Mouse (Mus musculus): ENCODE measurements around the gene Mff. TPM values are rescaled to one million over a fixed set of nuclear protein-coding genes. Genes with fewer than 3 reads are reported as not detected.

The Mff gene
- total and polyA plus RNA-seq, 3 experiments, result 74.6 to 168 (median 161) TPM

DNA sequence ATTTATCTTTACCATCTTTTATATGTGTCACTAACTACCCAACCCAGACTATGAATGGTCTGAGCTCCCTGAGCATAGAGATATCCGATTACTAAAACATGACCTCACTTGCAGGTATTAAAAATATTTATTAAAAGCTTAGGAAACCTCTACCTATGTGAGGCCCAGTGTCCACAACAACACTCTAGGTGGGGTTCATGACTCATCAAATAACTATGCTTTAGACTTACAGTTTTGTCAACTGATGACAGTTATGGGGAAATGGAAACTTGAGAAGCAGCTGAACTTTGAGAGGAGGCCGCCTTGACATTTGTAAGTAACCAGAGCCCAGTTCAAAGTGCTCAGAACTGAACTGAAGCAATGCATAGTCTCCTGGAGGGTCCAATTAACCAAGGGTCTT is 70.5 kb downstream of the Mff start:
- H3K79me2 ChIP-seq (replicated peaks; ENCODE audit: control insufficient read depth, insufficient read depth, low read length), result no peaks in the 10 kb centered on the region
- TF ChIP-seq CTCF (IDR thresholded peaks at IDR 0.05), result no peak
- TF ChIP-seq POLR2A (IDR thresholded peaks at IDR 0.05; ENCODE audit: insufficient read depth, low read depth, low read length), result no peak
- TF ChIP-seq EP300 (IDR thresholded peaks at IDR 0.05; ENCODE audit: insufficient read depth, low read depth, low read length), result no peak
- 83% methylated on average over 2 of the region's 2 CpGs for WGBS
- H3K36me3 ChIP-seq (ENCODE audit: control insufficient read depth, insufficient read depth, low read length), result no peaks in the 10 kb centered on the region
- no peak for DNase-seq
- no peaks in the 10 kb centered on the region for H3K27me3 ChIP-seq (ENCODE audit: control insufficient read depth, insufficient read depth, low read length)
- intact Hi-C loops (cut with DNase I), result loop anchor here (5.0 kb wide), 1 partner anchor 107 kb away; no protein-coding TSS in a partner anchor
- H3K9ac ChIP-seq (ENCODE audit: low read depth, low read length), result no peak overlapping the region
- no peak overlapping the region for H3K27ac ChIP-seq
- H3K4me3 ChIP-seq, result no peak overlapping the region
- peaks cover 2% of the 10 kb centered on the region; the same call in 1 of the 2 replicates for H3K4me1 ChIP-seq (ENCODE audit: control insufficient read depth, insufficient read depth, low read length)

DNA sequence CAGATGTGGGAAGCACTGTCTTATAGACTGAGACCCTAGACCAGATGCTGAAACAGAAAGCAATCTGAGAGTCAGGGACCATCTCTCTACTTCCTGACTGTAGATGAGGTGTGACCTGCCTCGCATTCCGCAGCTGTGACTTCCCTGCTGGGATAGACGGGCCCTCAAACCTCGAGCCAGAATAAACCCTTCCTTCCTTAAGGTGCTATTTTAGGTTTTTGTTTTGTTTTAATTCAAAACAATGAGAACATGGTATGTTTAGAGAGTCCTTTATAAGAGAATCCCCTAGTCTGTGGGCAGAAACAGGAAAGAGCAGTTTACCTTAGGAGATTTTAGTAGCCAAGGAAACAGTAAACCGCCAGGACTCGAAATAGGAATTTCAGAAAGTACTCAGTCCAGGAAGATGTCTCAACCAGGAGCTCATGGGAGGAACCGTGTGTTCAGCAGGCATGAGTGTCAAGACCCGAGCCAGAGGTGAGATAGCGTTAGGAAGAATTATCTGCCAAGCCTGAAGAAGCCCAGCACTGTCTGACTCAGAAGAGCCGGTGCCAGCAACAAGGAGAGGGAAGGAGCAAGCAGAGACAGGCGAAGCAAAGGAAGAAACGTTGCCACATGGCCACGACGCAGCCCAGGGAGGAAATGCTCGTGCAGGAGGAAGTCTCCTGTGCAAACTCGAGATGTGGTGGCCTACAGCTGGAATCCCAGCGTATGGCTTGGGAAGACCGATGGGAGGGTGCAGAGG is 71.2 kb downstream of the Mff start:
- Histone ChIP-seq H3K9ac (ENCODE audit: low read depth, low read length) (no peak overlapping the region), H3K4me3 (no peak overlapping the region), H3K27ac (no peak overlapping the region), H3K27me3 (ENCODE audit: control insufficient read depth, insufficient read depth, low read length) (no peaks in the 10 kb centered on the region), H3K4me1 (ENCODE audit: control insufficient read depth, insufficient read depth, low read length) (peaks cover 2% of the 10 kb centered on the region; the same call in 1 of the 2 replicates), H3K36me3 (ENCODE audit: control insufficient read depth, insufficient read depth, low read length) (no peaks in the 10 kb centered on the region), H3K79me2 (replicated peaks; ENCODE audit: control insufficient read depth, insufficient read depth, low read length) (no peaks in the 10 kb centered on the region)
- peak in 1 of 2 experiments; percentile 27 for DNase-seq
- TF ChIP-seq EP300 (IDR thresholded peaks at IDR 0.05; ENCODE audit: insufficient read depth, low read depth, low read length), result no peak
- 37% methylated on average over 18 of the region's 18 CpGs for WGBS
- intact Hi-C loops (cut with DNase I), result loop anchor here (5.0 kb wide), 1 partner anchor 106 kb away; no protein-coding TSS in a partner anchor

DNA sequence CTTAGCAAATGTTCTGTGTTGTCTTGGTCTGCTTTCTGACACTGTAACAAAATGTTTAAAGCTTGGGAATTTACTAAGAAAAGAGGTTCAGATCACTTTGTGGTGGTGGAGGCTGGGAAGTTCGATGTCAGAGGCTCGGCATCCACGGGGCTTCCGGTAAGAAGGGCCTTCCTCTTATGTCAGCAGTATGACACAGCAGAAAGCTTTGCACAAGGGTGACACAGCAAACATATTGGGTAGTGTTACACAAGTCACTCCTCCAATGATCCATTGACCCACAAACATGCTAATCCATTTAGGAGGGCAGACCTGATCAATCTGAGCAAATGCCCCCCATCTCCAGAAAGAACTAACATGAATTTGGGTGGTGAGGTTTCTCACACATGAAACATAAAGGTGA is 72.4 kb downstream of the Mff start:
- intact Hi-C loops (cut with DNase I), result loop anchor here (5.0 kb wide), 1 partner anchor 105 kb away; no protein-coding TSS in a partner anchor
- H3K27ac ChIP-seq, result no peak overlapping the region
- no peaks in the 10 kb centered on the region for H3K27me3 ChIP-seq (ENCODE audit: control insufficient read depth, insufficient read depth, low read length)
- no peak overlapping the region for H3K9ac ChIP-seq (ENCODE audit: low read depth, low read length)
- H3K79me2 ChIP-seq (replicated peaks; ENCODE audit: control insufficient read depth, insufficient read depth, low read length), result no peaks in the 10 kb centered on the region
- 91% methylated on average over 4 of the region's 4 CpGs for WGBS
- H3K4me3 ChIP-seq, result no peak overlapping the region
- no peaks in the 10 kb centered on the region for H3K36me3 ChIP-seq (ENCODE audit: control insufficient read depth, insufficient read depth, low read length)
- DNase-seq, result no peak
- H3K4me1 ChIP-seq (ENCODE audit: control insufficient read depth, insufficient read depth, low read length), result peaks cover 2% of the 10 kb centered on the region; the same call in 1 of the 2 replicates
- TF ChIP-seq CTCF (IDR thresholded peaks at IDR 0.05) (no peak), POLR2A (IDR thresholded peaks at IDR 0.05; ENCODE audit: insufficient read depth, low read depth, low read length) (no peak), EP300 (IDR thresholded peaks at IDR 0.05; ENCODE audit: insufficient read depth, low read depth, low read length) (no peak)

DNA sequence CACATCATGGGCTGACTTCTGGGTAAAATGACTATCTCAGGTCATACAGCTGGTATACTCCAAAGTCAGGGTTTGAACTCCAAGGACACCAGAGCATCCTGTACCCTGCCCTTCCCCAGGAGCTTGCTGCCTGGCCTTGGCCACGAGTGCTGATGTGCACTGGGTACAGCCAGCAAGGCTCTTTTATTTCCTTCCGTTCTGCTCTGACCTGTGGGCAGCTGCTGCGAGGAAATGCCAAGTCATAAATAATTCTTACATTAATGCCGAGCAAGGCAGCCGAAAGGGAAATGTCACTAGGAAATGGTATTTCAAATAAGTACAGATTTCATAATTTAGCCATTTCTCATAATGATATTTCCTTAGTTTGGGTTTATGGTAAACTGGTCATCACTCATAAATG is 73.6 kb downstream of the Mff start:
- Histone ChIP-seq H3K79me2 (replicated peaks; ENCODE audit: control insufficient read depth, insufficient read depth, low read length) (no peaks in the 10 kb centered on the region), H3K36me3 (ENCODE audit: control insufficient read depth, insufficient read depth, low read length) (no peaks in the 10 kb centered on the region), H3K9ac (ENCODE audit: low read depth, low read length) (no peak overlapping the region), H3K27me3 (ENCODE audit: control insufficient read depth, insufficient read depth, low read length) (no peaks in the 10 kb centered on the region), H3K4me1 (ENCODE audit: control insufficient read depth, insufficient read depth, low read length) (peaks cover 2% of the 10 kb centered on the region; the same call in 1 of the 2 replicates), H3K4me3 (no peak overlapping the region), H3K27ac (no peak overlapping the region)
- intact Hi-C loops (cut with DNase I), result loop anchor here (5.0 kb wide), 1 partner anchor 104 kb away; no protein-coding TSS in a partner anchor
- TF ChIP-seq CTCF (IDR thresholded peaks at IDR 0.05), result no peak
- no peak for TF ChIP-seq EP300 (IDR thresholded peaks at IDR 0.05; ENCODE audit: insufficient read depth, low read depth, low read length)
- no peak for TF ChIP-seq POLR2A (IDR thresholded peaks at IDR 0.05; ENCODE audit: insufficient read depth, low read depth, low read length)
- WGBS, result 62% methylated on average over 5 of the region's 5 CpGs
- DNase-seq, result peak in 1 of 2 experiments; percentile 24

DNA sequence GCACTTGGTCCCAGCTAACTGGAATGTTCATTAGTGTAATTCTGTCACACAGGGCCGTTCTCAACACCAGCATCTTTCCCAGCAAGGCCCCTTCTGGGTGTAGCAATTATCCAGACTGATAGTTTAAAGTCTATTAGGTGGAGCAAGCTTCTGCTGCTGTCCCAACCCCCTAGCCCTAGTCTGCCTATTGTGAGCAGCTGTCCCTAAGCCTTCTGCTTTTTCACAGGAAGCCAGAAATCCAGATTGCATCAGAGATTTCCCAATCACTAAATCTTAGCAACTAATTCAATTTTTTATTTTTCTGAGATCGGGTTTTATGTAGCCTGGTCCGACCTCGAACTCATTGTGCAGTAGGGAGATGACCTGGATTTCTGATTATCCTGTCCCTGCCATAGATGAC is 74.2 kb downstream of the Mff start:
- Histone ChIP-seq H3K79me2 (replicated peaks; ENCODE audit: control insufficient read depth, insufficient read depth, low read length) (no peaks in the 10 kb centered on the region), H3K36me3 (ENCODE audit: control insufficient read depth, insufficient read depth, low read length) (no peaks in the 10 kb centered on the region), H3K4me1 (ENCODE audit: control insufficient read depth, insufficient read depth, low read length) (peaks cover 2% of the 10 kb centered on the region; the same call in 1 of the 2 replicates), H3K4me3 (no peak overlapping the region), H3K27me3 (ENCODE audit: control insufficient read depth, insufficient read depth, low read length) (no peaks in the 10 kb centered on the region), H3K9ac (ENCODE audit: low read depth, low read length) (no peak overlapping the region), H3K27ac (no peak overlapping the region)
- intact Hi-C loops (cut with DNase I), result loop anchor here (5.0 kb wide), 1 partner anchor 103 kb away; no protein-coding TSS in a partner anchor
- WGBS, result 78% methylated on average over 4 of the region's 4 CpGs
- TF ChIP-seq CTCF (IDR thresholded peaks at IDR 0.05) (no peak), EP300 (IDR thresholded peaks at IDR 0.05; ENCODE audit: insufficient read depth, low read depth, low read length) (no peak)
- no peak for DNase-seq

DNA sequence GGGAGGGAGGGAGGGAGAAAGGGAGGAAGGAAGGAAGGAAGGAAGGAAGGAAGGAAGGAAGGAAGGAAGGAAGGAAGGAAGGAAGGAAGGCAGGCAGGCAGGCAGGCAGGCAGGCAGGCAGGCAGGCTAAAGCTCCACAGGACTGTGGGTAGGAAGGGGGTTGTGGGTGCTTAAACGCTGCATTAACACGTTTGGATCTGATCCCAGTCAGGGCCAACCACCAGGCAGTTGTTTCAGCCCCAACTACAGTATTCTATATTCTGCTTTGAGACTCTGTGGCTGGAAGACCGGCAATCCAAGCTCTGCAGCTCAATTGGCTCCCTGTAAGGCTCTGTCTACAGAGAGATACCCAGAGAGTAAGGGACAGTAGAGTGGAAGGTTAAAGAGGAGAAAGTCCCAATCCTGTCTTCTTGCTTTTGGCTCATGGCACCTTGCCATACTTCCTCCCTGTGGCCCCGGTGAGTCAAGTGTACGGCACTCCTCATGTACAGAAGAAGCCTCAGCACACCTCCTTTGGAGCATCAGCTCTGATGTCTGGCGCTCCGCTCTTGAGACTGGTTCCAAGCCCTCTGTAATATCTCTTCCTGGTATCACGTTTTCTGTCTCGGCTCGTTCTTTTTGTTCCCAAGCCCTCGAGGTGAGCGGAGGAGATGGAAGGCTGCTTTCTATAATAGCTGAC is 76.6 kb downstream of the Mff start:
- no peak for DNase-seq
- TF ChIP-seq EP300 (IDR thresholded peaks at IDR 0.05; ENCODE audit: insufficient read depth, low read depth, low read length) (no peak), CTCF (IDR thresholded peaks at IDR 0.05) (no peak), POLR2A (IDR thresholded peaks at IDR 0.05; ENCODE audit: insufficient read depth, low read depth, low read length) (no peak)
- no peaks in the 10 kb centered on the region for H3K27me3 ChIP-seq (ENCODE audit: control insufficient read depth, insufficient read depth, low read length)
- WGBS, result 58% methylated on average over 12 of the region's 12 CpGs
- intact Hi-C loops (cut with DNase I), result no loop called here
- no peaks in the 10 kb centered on the region for H3K36me3 ChIP-seq (ENCODE audit: control insufficient read depth, insufficient read depth, low read length)
- no peaks in the 10 kb centered on the region for H3K4me1 ChIP-seq (ENCODE audit: control insufficient read depth, insufficient read depth, low read length)
- H3K9ac ChIP-seq (ENCODE audit: low read depth, low read length), result no peak overlapping the region
- no peaks in the 10 kb centered on the region for H3K79me2 ChIP-seq (replicated peaks; ENCODE audit: control insufficient read depth, insufficient read depth, low read length)
- H3K4me3 ChIP-seq, result no peak overlapping the region
- H3K27ac ChIP-seq, result no peak overlapping the region

Other genes starting within 250 kb of the Mff start
- gene Col4a4, start 138.0 kb upstream of the Mff start, total RNA-seq (2021), result 1 to 10 TPM; 3.7 to 5.0 TPM
- 2.2 and 3.1 TPM in 2 replicates for gene Col4a4, start 138.0 kb upstream of the Mff start, polyA plus RNA-seq (2012; rRNA removed)
- gene Col4a3, start 138.0 kb upstream of the Mff start, total RNA-seq (2021), result 1 to 10 TPM; 1.3 to 1.8 TPM
- gene Col4a3, start 138.0 kb upstream of the Mff start, polyA plus RNA-seq (2012; rRNA removed), result 3.3 TPM in 2 replicates
- not detected for gene Tm4sf20, start 43.6 kb downstream of the Mff start, total RNA-seq (2021)
- gene Tm4sf20, start 43.6 kb downstream of the Mff start, polyA plus RNA-seq (2012; rRNA removed), result not detected in 2 replicates
- gene Gm47791, start 46.4 kb downstream of the Mff start, total RNA-seq (2021), result not detected
- gene Gm47791, start 46.4 kb downstream of the Mff start, polyA plus RNA-seq (2012; rRNA removed), result not detected in 2 replicates
- gene Agfg1, start 114.6 kb downstream of the Mff start, total RNA-seq (2021), result 10 to 100 TPM; 27.9 to 29.8 TPM
- 28.2 and 47.5 TPM in 2 replicates for gene Agfg1, start 114.6 kb downstream of the Mff start, polyA plus RNA-seq (2012; rRNA removed)
- not detected for gene A030005L19Rik, start 188.4 kb downstream of the Mff start, total RNA-seq (2021)
- gene A030005L19Rik, start 188.4 kb downstream of the Mff start, polyA plus RNA-seq (2012; rRNA removed), result 0.53 and 0.76 TPM in 2 replicates
- gene A030014E15Rik, start 200.0 kb downstream of the Mff start, total RNA-seq (2021), result not detected
- not detected in 2 replicates for gene A030014E15Rik, start 200.0 kb downstream of the Mff start, polyA plus RNA-seq (2012; rRNA removed)
- gene Gm6217, start 206.5 kb downstream of the Mff start, total RNA-seq (2021), result not detected
- not detected in 2 replicates for gene Gm6217, start 206.5 kb downstream of the Mff start, polyA plus RNA-seq (2012; rRNA removed)
- gene A030003K21Rik, start 218.5 kb downstream of the Mff start, total RNA-seq (2021), result not detected
- not detected in 2 replicates for gene A030003K21Rik, start 218.5 kb downstream of the Mff start, polyA plus RNA-seq (2012; rRNA removed)
- not detected for gene Gm7544, start 231.1 kb downstream of the Mff start, total RNA-seq (2021)
- gene Gm7544, start 231.1 kb downstream of the Mff start, polyA plus RNA-seq (2012; rRNA removed), result not detected in 2 replicates
- gene Gm47955, start 235.4 kb downstream of the Mff start, total RNA-seq (2021), result not detected
- not detected in 2 replicates for gene Gm47955, start 235.4 kb downstream of the Mff start, polyA plus RNA-seq (2012; rRNA removed)

All from heart, adult 2 months (tissue).